Mouse (Mus musculus): ENCODE measurements around the gene Kdm4b. TPM values are rescaled to one million over a fixed set of nuclear protein-coding genes. Genes with fewer than 3 reads are reported as not detected.

Kdm4b gene
- polyA plus RNA-seq, 1 experiment = not detected

GRCm38 (mm10) chr17:56371029-56371660, 45.3 kb downstream of the Kdm4b start:
- Histone ChIP-seq H3K27ac (ENCODE audit: insufficient read depth, low read depth, low read length) (peak overlapping the region; percentile 94), H3K4me3 (ENCODE audit: insufficient read depth, low read depth, low read length) (no peak overlapping the region), H3K4me1 (ENCODE audit: control insufficient read depth, insufficient read depth, low read length) (peaks cover 85% of the 10 kb centered on the region)
- 15% methylated on average over 15 of the region's 15 CpGs for WGBS
- TF ChIP-seq POLR2A (IDR thresholded peaks at IDR 0.05; ENCODE audit: insufficient read depth, low read depth, low read length) (no peak), CTCF (IDR thresholded peaks at IDR 0.05; ENCODE audit: insufficient read depth, low read depth, low read length) (no peak)

- 50% methylated on average over 4 of the region's 4 CpGs for WGBS
- H3K4me1 ChIP-seq (ENCODE audit: control insufficient read depth, insufficient read depth, low read length) = peaks cover 76% of the 10 kb centered on the region
- H3K27ac ChIP-seq (ENCODE audit: insufficient read depth, low read depth, low read length) = peak overlapping the region; percentile 94
- H3K4me3 ChIP-seq (ENCODE audit: insufficient read depth, low read depth, low read length) = no peak overlapping the region
- TF ChIP-seq POLR2A (IDR thresholded peaks at IDR 0.05; ENCODE audit: insufficient read depth, low read depth, low read length) = no peak
Observed at GRCm38 (mm10) chr17:56372109-56372508, 46.2 kb downstream of the Kdm4b start.

- Histone ChIP-seq H3K4me1 (ENCODE audit: control insufficient read depth, insufficient read depth, low read length) (peaks cover 63% of the 10 kb centered on the region), H3K27ac (ENCODE audit: insufficient read depth, low read depth, low read length) (peak overlapping the region; percentile 72), H3K4me3 (ENCODE audit: insufficient read depth, low read depth, low read length) (no peak overlapping the region)
- TF ChIP-seq POLR2A (IDR thresholded peaks at IDR 0.05; ENCODE audit: insufficient read depth, low read depth, low read length) (no peak), CTCF (IDR thresholded peaks at IDR 0.05; ENCODE audit: insufficient read depth, low read depth, low read length) (no peak)
- WGBS = 54% methylated on average over 17 of the region's 17 CpGs
Observed at GRCm38 (mm10) chr17:56373136-56374034, 47.5 kb downstream of the Kdm4b start.

- TF ChIP-seq POLR2A (IDR thresholded peaks at IDR 0.05; ENCODE audit: insufficient read depth, low read depth, low read length) = no peak
- no peak for TF ChIP-seq CTCF (IDR thresholded peaks at IDR 0.05; ENCODE audit: insufficient read depth, low read depth, low read length)
- 61% methylated on average over 1 of the region's 1 CpGs for WGBS
- Histone ChIP-seq H3K27ac (ENCODE audit: insufficient read depth, low read depth, low read length) (no peak overlapping the region), H3K4me3 (ENCODE audit: insufficient read depth, low read depth, low read length) (no peak overlapping the region), H3K4me1 (ENCODE audit: control insufficient read depth, insufficient read depth, low read length) (peaks cover 62% of the 10 kb centered on the region)
Observed at GRCm38 (mm10) chr17:56374851-56375250, 49.0 kb downstream of the Kdm4b start.

- TF ChIP-seq CTCF (IDR thresholded peaks at IDR 0.05; ENCODE audit: insufficient read depth, low read depth, low read length) (no peak), POLR2A (IDR thresholded peaks at IDR 0.05; ENCODE audit: insufficient read depth, low read depth, low read length) (no peak)
- Histone ChIP-seq H3K4me1 (ENCODE audit: control insufficient read depth, insufficient read depth, low read length) (peaks cover 44% of the 10 kb centered on the region), H3K27ac (ENCODE audit: insufficient read depth, low read depth, low read length) (peak overlapping the region; percentile 47), H3K4me3 (ENCODE audit: insufficient read depth, low read depth, low read length) (no peak overlapping the region)
- 43% methylated on average over 6 of the region's 6 CpGs for WGBS
Observed at GRCm38 (mm10) chr17:56379281-56379834, 53.5 kb downstream of the Kdm4b start.

- peaks cover 38% of the 10 kb centered on the region for H3K4me1 ChIP-seq (ENCODE audit: control insufficient read depth, insufficient read depth, low read length)
- TF ChIP-seq CTCF (IDR thresholded peaks at IDR 0.05; ENCODE audit: insufficient read depth, low read depth, low read length) = no peak
- no peak for TF ChIP-seq POLR2A (IDR thresholded peaks at IDR 0.05; ENCODE audit: insufficient read depth, low read depth, low read length)
- H3K27ac ChIP-seq (ENCODE audit: insufficient read depth, low read depth, low read length) = peak overlapping the region; percentile 47
- no peak overlapping the region for H3K4me3 ChIP-seq (ENCODE audit: insufficient read depth, low read depth, low read length)
- WGBS = 17% methylated on average over 6 of the region's 6 CpGs
Observed at GRCm38 (mm10) chr17:56380286-56380685, 54.4 kb downstream of the Kdm4b start.

GRCm38 (mm10) chr17:56381183-56381582, 55.3 kb downstream of the Kdm4b start:
- Histone ChIP-seq H3K4me3 (ENCODE audit: insufficient read depth, low read depth, low read length) (no peak overlapping the region), H3K27ac (ENCODE audit: insufficient read depth, low read depth, low read length) (peak overlapping the region; percentile 47), H3K4me1 (ENCODE audit: control insufficient read depth, insufficient read depth, low read length) (peaks cover 38% of the 10 kb centered on the region)
- WGBS = 41% methylated on average over 5 of the region's 5 CpGs
- TF ChIP-seq CTCF (IDR thresholded peaks at IDR 0.05; ENCODE audit: insufficient read depth, low read depth, low read length) = no peak

- Histone ChIP-seq H3K4me1 (ENCODE audit: control insufficient read depth, insufficient read depth, low read length) (peaks cover 38% of the 10 kb centered on the region), H3K27ac (ENCODE audit: insufficient read depth, low read depth, low read length) (no peak overlapping the region)
Observed at GRCm38 (mm10) chr17:56382997-56383396, 57.1 kb downstream of the Kdm4b start.

GRCm38 (mm10) chr17:56384903-56385302, 59.0 kb downstream of the Kdm4b start:
- WGBS = 72% methylated on average over 6 of the region's 6 CpGs
- TF ChIP-seq POLR2A (IDR thresholded peaks at IDR 0.05; ENCODE audit: insufficient read depth, low read depth, low read length) (no peak), CTCF (IDR thresholded peaks at IDR 0.05; ENCODE audit: insufficient read depth, low read depth, low read length) (no peak)
- Histone ChIP-seq H3K27ac (ENCODE audit: insufficient read depth, low read depth, low read length) (no peak overlapping the region), H3K4me1 (ENCODE audit: control insufficient read depth, insufficient read depth, low read length) (peaks cover 27% of the 10 kb centered on the region), H3K4me3 (ENCODE audit: insufficient read depth, low read depth, low read length) (no peak overlapping the region)

More at GRCm38 (mm10) chr17:56382997-56383396, 57.1 kb downstream of the Kdm4b start:
- TF ChIP-seq CTCF (IDR thresholded peaks at IDR 0.05; ENCODE audit: insufficient read depth, low read depth, low read length) = no peak
- TF ChIP-seq POLR2A (IDR thresholded peaks at IDR 0.05; ENCODE audit: insufficient read depth, low read depth, low read length) = no peak
- 52% methylated on average over 8 of the region's 8 CpGs for WGBS
- H3K4me3 ChIP-seq (ENCODE audit: insufficient read depth, low read depth, low read length) = no peak overlapping the region

All from olfactory bulb, adult 2 months (tissue).